Comparison of ENCODE assay signal across 7 mouse cellular contexts in the genomic region with DNA sequence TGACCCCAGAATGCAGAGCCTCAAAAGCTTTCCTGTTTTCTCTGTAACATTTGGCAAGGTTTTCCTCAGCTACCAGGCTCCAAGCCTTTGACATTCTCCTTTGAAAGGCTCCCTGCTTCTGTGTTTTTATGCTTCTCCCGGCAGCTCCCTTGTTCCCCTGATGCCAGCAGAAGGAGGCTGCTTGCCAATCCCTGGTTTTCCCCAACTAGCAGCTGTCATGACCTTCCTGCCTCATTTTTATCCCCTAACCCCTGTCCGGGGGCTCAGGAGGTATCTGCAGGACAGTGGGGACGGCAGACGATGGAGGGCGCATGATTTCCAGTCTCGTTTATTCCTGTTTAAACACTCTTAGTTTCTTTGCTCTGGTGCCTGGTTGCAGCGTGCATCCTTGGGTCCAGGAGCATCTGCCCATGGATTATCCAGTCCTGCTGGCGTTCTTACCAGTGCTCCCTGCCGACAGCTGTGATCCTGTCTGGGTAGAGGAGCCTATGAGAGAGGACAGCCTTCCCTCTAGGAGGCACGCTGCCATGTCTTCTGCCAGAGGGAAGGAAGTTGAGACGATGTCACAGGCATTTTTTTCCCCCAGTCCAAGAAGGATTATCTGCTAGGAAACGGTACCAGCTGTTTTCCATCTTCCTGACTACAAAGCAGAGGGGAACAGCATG.
DNase-seq lines count a peak whose midpoint lies in the region; ATAC-seq lines count a peak whose summit lies in the region.

No protein-coding gene starts in this region.

- H3K9me3 ChIP-seq in liver, embryonic 13.5 days (replicated peaks): no peaks in the 10 kb centered on the region
- H3K9me3 ChIP-seq in neural tube, embryonic 15.5 days (replicated peaks): no peaks in the 10 kb centered on the region

- no peak overlapping the region for H3K4me2 ChIP-seq in liver, embryonic 13.5 days
- peak overlapping the region; percentile 45 for H3K4me2 ChIP-seq in neural tube, embryonic 15.5 days

- H3K27ac ChIP-seq in liver, embryonic 13.5 days: peak overlapping the region; percentile 35; the same call in 1 of the 2 replicates
- peak overlapping the region; percentile 95 for H3K27ac ChIP-seq in neural tube, embryonic 15.5 days (replicated peaks)

- H3K4me1 ChIP-seq in liver, embryonic 13.5 days (replicated peaks): no peaks in the 10 kb centered on the region
- peaks cover 53% of the 10 kb centered on the region for H3K4me1 ChIP-seq in neural tube, embryonic 15.5 days

- intact Hi-C loops in heart, postnatal 36 days (cut with DNase I): loop anchor here (5.0 to 10.0 kb wide), 2 partner anchors 120 to 827 kb away; no protein-coding TSS in a partner anchor

- H3K4me3 ChIP-seq in liver, embryonic 13.5 days (replicated peaks): no peak overlapping the region
- H3K4me3 ChIP-seq in neural tube, embryonic 15.5 days (replicated peaks): no peak overlapping the region

- no peaks in the 10 kb centered on the region for H3K36me3 ChIP-seq in liver, embryonic 13.5 days
- 0 out of 2 replicates have a peak, but pooled peaks cover 3% of the 10 kb centered on the region for H3K36me3 ChIP-seq in neural tube, embryonic 15.5 days

- ATAC-seq in frontal cortex, adult (ENCODE audit: low TSS enrichment): peak; percentile 60
- ATAC-seq in liver, embryonic 13.5 days (ENCODE audit: low read depth): no peak
- peak; percentile 49 for ATAC-seq in neural tube, embryonic 15.5 days (ENCODE audit: low FRiP score)

- WGBS in liver, embryonic 13.5 days (ENCODE audit: insufficient replicate concordance): 19% methylated on average over 12 of the region's 12 CpGs
- 18% methylated on average over 12 of the region's 12 CpGs for WGBS in neural tube, embryonic 15.5 days

- no peak overlapping the region for H3K9ac ChIP-seq in liver, embryonic 13.5 days
- H3K9ac ChIP-seq in neural tube, embryonic 15.5 days (replicated peaks): peak overlapping the region; percentile 37

- peak; percentile 25 to 67 for DNase-seq in cerebellum, postnatal 4 days (ENCODE audit: low spot score in 2 of 2)
- DNase-seq in heart, postnatal 36 days: peak; percentile 64 to 66
- peak; percentile 47 to 60 for DNase-seq in layer of hippocampus, adult 18-20 months (ENCODE audit: low spot score in 2 of 2)
- no peak for DNase-seq in liver, embryonic 13.5 days
- peak; percentile 28 for DNase-seq in yolk sac, embryonic 10.5 days (ENCODE audit: low spot score)

- H3K27me3 ChIP-seq in liver, embryonic 13.5 days: no peaks in the 10 kb centered on the region
- H3K27me3 ChIP-seq in neural tube, embryonic 15.5 days (replicated peaks): no peaks in the 10 kb centered on the region
